Mouse (Mus musculus): ENCODE results near the gene Cnnm2. TPM values are rescaled to one million over a fixed set of nuclear protein-coding genes. Genes with fewer than 3 reads are reported as not detected.

Gene Cnnm2
- polyA plus RNA-seq, 1 experiment, result 7.4 TPM

- H3K4me1 ChIP-seq (replicated peaks; ENCODE audit: control insufficient read depth, insufficient read depth, low read length), result peaks cover 13% of the 10 kb centered on the region
- no peak for TF ChIP-seq CTCF (IDR thresholded peaks at IDR 0.05; ENCODE audit: borderline replicate concordance, control insufficient read depth, extremely low read depth, insufficient read depth, low read length, poor library complexity)
- DNase-seq, result peak; percentile 36
- peak overlapping the region; percentile 45; the same call in 1 of the 2 replicates for H3K27ac ChIP-seq (ENCODE audit: control insufficient read depth, insufficient read depth, low read length)
- no peaks in the 10 kb centered on the region for H3K36me3 ChIP-seq (ENCODE audit: control insufficient read depth, insufficient read depth, low read length)
- 34% methylated on average over 7 of the region's 7 CpGs for WGBS
- H3K27me3 ChIP-seq (ENCODE audit: control insufficient read depth, insufficient read depth, low read length), result no peaks in the 10 kb centered on the region
- no peak overlapping the region for H3K4me3 ChIP-seq (ENCODE audit: control insufficient read depth, insufficient read depth, low read length)
These were observed 24.3 kb upstream of the Cnnm2 start for GRCm38 (mm10) chr19:46737106-46737505.

- H3K27me3 ChIP-seq (ENCODE audit: control insufficient read depth, insufficient read depth, low read length), result no peaks in the 10 kb centered on the region
- TF ChIP-seq CTCF (IDR thresholded peaks at IDR 0.05; ENCODE audit: borderline replicate concordance, control insufficient read depth, extremely low read depth, insufficient read depth, low read length, poor library complexity), result no peak
- no peak for TF ChIP-seq POLR2A (IDR thresholded peaks at IDR 0.05; ENCODE audit: control insufficient read depth, extremely low read depth, insufficient read depth, low read length, poor library complexity)
- no peak overlapping the region for H3K4me3 ChIP-seq (ENCODE audit: control insufficient read depth, insufficient read depth, low read length)
- WGBS, result 61% methylated on average over 7 of the region's 7 CpGs
- H3K4me1 ChIP-seq (replicated peaks; ENCODE audit: control insufficient read depth, insufficient read depth, low read length), result peaks cover 13% of the 10 kb centered on the region
- DNase-seq, result peak; percentile 73
- no peaks in the 10 kb centered on the region for H3K36me3 ChIP-seq (ENCODE audit: control insufficient read depth, insufficient read depth, low read length)
- no peak overlapping the region for H3K27ac ChIP-seq (ENCODE audit: control insufficient read depth, insufficient read depth, low read length)
These were observed 20.9 kb upstream of the Cnnm2 start for GRCm38 (mm10) chr19:46740341-46741008.

- H3K27me3 ChIP-seq (ENCODE audit: control insufficient read depth, insufficient read depth, low read length), result no peaks in the 10 kb centered on the region
These were observed 19.8 kb upstream of the Cnnm2 start for GRCm38 (mm10) chr19:46741574-46741973.

GRCm38 (mm10) chr19:46744681-46745080, 16.7 kb upstream of the Cnnm2 start:
- 88% methylated on average over 9 of the region's 9 CpGs for WGBS
- Histone ChIP-seq H3K27me3 (ENCODE audit: control insufficient read depth, insufficient read depth, low read length) (no peaks in the 10 kb centered on the region), H3K27ac (ENCODE audit: control insufficient read depth, insufficient read depth, low read length) (no peak overlapping the region), H3K4me3 (ENCODE audit: control insufficient read depth, insufficient read depth, low read length) (no peak overlapping the region), H3K36me3 (ENCODE audit: control insufficient read depth, insufficient read depth, low read length) (no peaks in the 10 kb centered on the region), H3K4me1 (replicated peaks; ENCODE audit: control insufficient read depth, insufficient read depth, low read length) (no peaks in the 10 kb centered on the region)
- TF ChIP-seq CTCF (IDR thresholded peaks at IDR 0.05; ENCODE audit: borderline replicate concordance, control insufficient read depth, extremely low read depth, insufficient read depth, low read length, poor library complexity) (no peak), POLR2A (IDR thresholded peaks at IDR 0.05; ENCODE audit: control insufficient read depth, extremely low read depth, insufficient read depth, low read length, poor library complexity) (no peak)
- no peak for DNase-seq

More at GRCm38 (mm10) chr19:46741574-46741973, 19.8 kb upstream of the Cnnm2 start:
- DNase-seq, result no peak
- 77% methylated on average over 6 of the region's 6 CpGs for WGBS
- no peaks in the 10 kb centered on the region for H3K36me3 ChIP-seq (ENCODE audit: control insufficient read depth, insufficient read depth, low read length)
- no peak for TF ChIP-seq CTCF (IDR thresholded peaks at IDR 0.05; ENCODE audit: borderline replicate concordance, control insufficient read depth, extremely low read depth, insufficient read depth, low read length, poor library complexity)
- no peak for TF ChIP-seq POLR2A (IDR thresholded peaks at IDR 0.05; ENCODE audit: control insufficient read depth, extremely low read depth, insufficient read depth, low read length, poor library complexity)
- no peak overlapping the region for H3K27ac ChIP-seq (ENCODE audit: control insufficient read depth, insufficient read depth, low read length)
- H3K4me3 ChIP-seq (ENCODE audit: control insufficient read depth, insufficient read depth, low read length), result no peak overlapping the region
- peaks cover 13% of the 10 kb centered on the region for H3K4me1 ChIP-seq (replicated peaks; ENCODE audit: control insufficient read depth, insufficient read depth, low read length)

GRCm38 (mm10) chr19:46747799-46748198, 13.6 kb upstream of the Cnnm2 start:
- no peaks in the 10 kb centered on the region for H3K27me3 ChIP-seq (ENCODE audit: control insufficient read depth, insufficient read depth, low read length)
- DNase-seq, result no peak
- no peaks in the 10 kb centered on the region for H3K36me3 ChIP-seq (ENCODE audit: control insufficient read depth, insufficient read depth, low read length)
- H3K4me1 ChIP-seq (replicated peaks; ENCODE audit: control insufficient read depth, insufficient read depth, low read length), result no peaks in the 10 kb centered on the region
- TF ChIP-seq CTCF (IDR thresholded peaks at IDR 0.05; ENCODE audit: borderline replicate concordance, control insufficient read depth, extremely low read depth, insufficient read depth, low read length, poor library complexity) (no peak), POLR2A (IDR thresholded peaks at IDR 0.05; ENCODE audit: control insufficient read depth, extremely low read depth, insufficient read depth, low read length, poor library complexity) (no peak)
- H3K4me3 ChIP-seq (ENCODE audit: control insufficient read depth, insufficient read depth, low read length), result no peak overlapping the region
- 80% methylated on average over 3 of the region's 3 CpGs for WGBS
- H3K27ac ChIP-seq (ENCODE audit: control insufficient read depth, insufficient read depth, low read length), result no peak overlapping the region

- Histone ChIP-seq H3K36me3 (ENCODE audit: control insufficient read depth, insufficient read depth, low read length) (no peaks in the 10 kb centered on the region), H3K4me3 (ENCODE audit: control insufficient read depth, insufficient read depth, low read length) (no peak overlapping the region), H3K4me1 (replicated peaks; ENCODE audit: control insufficient read depth, insufficient read depth, low read length) (no peaks in the 10 kb centered on the region), H3K27ac (ENCODE audit: control insufficient read depth, insufficient read depth, low read length) (no peak overlapping the region), H3K27me3 (ENCODE audit: control insufficient read depth, insufficient read depth, low read length) (no peaks in the 10 kb centered on the region)
- no peak for DNase-seq
- TF ChIP-seq POLR2A (IDR thresholded peaks at IDR 0.05; ENCODE audit: control insufficient read depth, extremely low read depth, insufficient read depth, low read length, poor library complexity) (no peak), CTCF (IDR thresholded peaks at IDR 0.05; ENCODE audit: borderline replicate concordance, control insufficient read depth, extremely low read depth, insufficient read depth, low read length, poor library complexity) (no peak)
- WGBS, result 92% methylated on average over 5 of the region's 5 CpGs
These were observed 9.2 kb upstream of the Cnnm2 start for GRCm38 (mm10) chr19:46752235-46752634.

GRCm38 (mm10) chr19:46755066-46755465, 6.3 kb upstream of the Cnnm2 start:
- H3K4me3 ChIP-seq (ENCODE audit: control insufficient read depth, insufficient read depth, low read length), result no peak overlapping the region
- no peaks in the 10 kb centered on the region for H3K27me3 ChIP-seq (ENCODE audit: control insufficient read depth, insufficient read depth, low read length)
- DNase-seq, result peak; percentile 42
- H3K36me3 ChIP-seq (ENCODE audit: control insufficient read depth, insufficient read depth, low read length), result no peaks in the 10 kb centered on the region
- H3K27ac ChIP-seq (ENCODE audit: control insufficient read depth, insufficient read depth, low read length), result no peak overlapping the region
- peak; percentile 71; the same call in 1 of the 2 replicates for TF ChIP-seq CTCF (IDR thresholded peaks at IDR 0.05; ENCODE audit: borderline replicate concordance, control insufficient read depth, extremely low read depth, insufficient read depth, low read length, poor library complexity)
- no peak for TF ChIP-seq POLR2A (IDR thresholded peaks at IDR 0.05; ENCODE audit: control insufficient read depth, extremely low read depth, insufficient read depth, low read length, poor library complexity)
- H3K4me1 ChIP-seq (replicated peaks; ENCODE audit: control insufficient read depth, insufficient read depth, low read length), result peaks cover 8% of the 10 kb centered on the region
- WGBS, result 62% methylated on average over 9 of the region's 9 CpGs
